Mouse (Mus musculus) CH12.LX (cell line): ENCODE results near the gene Rpl23. TPM values are rescaled to one million over a fixed set of nuclear protein-coding genes. Genes with fewer than 3 reads are reported as not detected.

ENCODE experiments used
- DNase-seq: peaks from one replicate; pipeline ENCODE4 v3.0.0-alpha.2; 2013; ENCODE audit errors: extremely low read depth
- H3K27ac ChIP-seq: 2 replicates; pipeline ENCODE4 v1.5.1; 2012; ENCODE audit warnings: low read depth, mild to moderate bottlenecking, control low read depth, moderate library complexity; ENCODE audit not compliant: insufficient read depth
- H3K27me3 ChIP-seq: replicated peaks from 2 replicates; pipeline ENCODE3; 2012; ENCODE audit warnings: inconsistent platforms
- H3K36me3 ChIP-seq, 2 experiments: replicated peaks in 1 of 2; 2 replicates each; pipeline versions ENCODE3 to v1.6.1; 2012; ENCODE audit warnings: inconsistent platforms in 1 of 2, low read length in 1 of 2, mild to moderate bottlenecking in 1 of 2, mixed read lengths in 1 of 2, moderate library complexity in 1 of 2; ENCODE audit not compliant: control insufficient read depth in 1 of 2, insufficient read depth in 1 of 2
- H3K4me1 ChIP-seq, 2 experiments: 2 replicates each; pipeline ENCODE4 v1.6.1; 2012; ENCODE audit warnings: inconsistent platforms in 1 of 2, moderate library complexity in 1 of 2; ENCODE audit not compliant: insufficient read depth in 2 of 2, control insufficient read depth in 1 of 2
- H3K4me2 ChIP-seq: 2 replicates; pipeline ENCODE4 v1.6.1; 2012; ENCODE audit warnings: low read depth, mild to moderate bottlenecking, control low read depth; ENCODE audit not compliant: poor library complexity, insufficient read depth, severe bottlenecking
- H3K4me3 ChIP-seq, 3 experiments: fragments of 150-350 bp in 1 of 3; sonication (generic) in 1 of 3; replicated peaks in 1 of 3; 2 replicates each; pipeline versions ENCODE3 to v1.5.1; 2011 to 2012; ENCODE audit warnings: low read depth in 2 of 3, low read length in 2 of 3, mild to moderate bottlenecking in 2 of 3, moderate library complexity in 2 of 3, control low read depth in 1 of 3, improper control_type of control experiment in 1 of 3, inconsistent platforms in 1 of 3, mixed read lengths in 1 of 3; ENCODE audit not compliant: poor library complexity in 1 of 3
- H3K79me2 ChIP-seq: replicated peaks from 2 replicates; pipeline ENCODE4 v1.6.1; 2012; ENCODE audit warnings: mild to moderate bottlenecking, moderate library complexity; ENCODE audit not compliant: control insufficient read depth, poor library complexity, insufficient read depth, severe bottlenecking; ENCODE audit errors: extremely low read depth
- H3K9ac ChIP-seq: 2 replicates; pipeline ENCODE4 v1.6.1; 2012; ENCODE audit warnings: low read depth, mild to moderate bottlenecking, control low read depth, moderate library complexity; ENCODE audit not compliant: insufficient read depth
- H3K9me3 ChIP-seq: replicated peaks from 2 replicates; pipeline ENCODE3; 2012; ENCODE audit warnings: low read length, inconsistent platforms, mixed read lengths
- BHLHE40 ChIP-seq: IDR thresholded peaks from 2 replicates; pipeline ENCODE4 v1.6.1; 2011; ENCODE audit warnings: mild to moderate bottlenecking, low read depth, low read length, improper control_type of control experiment
- CHD1 ChIP-seq: IDR thresholded peaks from 2 replicates; pipeline ENCODE4 v1.6.1; 2012; ENCODE audit warnings: low read depth, low read length, improper control_type of control experiment, inconsistent platforms
- CHD2 ChIP-seq: IDR thresholded peaks from 2 replicates; pipeline ENCODE4 v1.6.1; 2011; ENCODE audit warnings: low read length, improper control_type of control experiment
- CTCF ChIP-seq, 2 experiments: IDR thresholded peaks in 1 of 2; conservative IDR thresholded peaks in 1 of 2; 2 replicates each; pipeline ENCODE4 v1.5.1; 2011 to 2012; ENCODE audit warnings: low read depth in 2 of 2, low read length in 2 of 2, improper control_type of control experiment in 1 of 2, inconsistent platforms in 1 of 2, mild to moderate bottlenecking in 1 of 2, moderate library complexity in 1 of 2
- E2F4 ChIP-seq: IDR thresholded peaks from 2 replicates; pipeline ENCODE4 v1.6.1; 2011; ENCODE audit warnings: low read depth, low read length, improper control_type of control experiment; ENCODE audit not compliant: insufficient replicate concordance
- ELF1 ChIP-seq: IDR thresholded peaks from 2 replicates; pipeline ENCODE4 v1.6.1; 2014; ENCODE audit warnings: low read depth, mild to moderate bottlenecking, inconsistent platforms, low read length, improper control_type of control experiment
- EP300 ChIP-seq: IDR thresholded peaks from 2 replicates; pipeline ENCODE4 v1.6.1; 2011; ENCODE audit warnings: low read length, improper control_type of control experiment
- ETS1 ChIP-seq: conservative IDR thresholded peaks from 2 replicates; pipeline ENCODE4 v1.6.1; 2012; ENCODE audit warnings: low read depth, mild to moderate bottlenecking, inconsistent platforms, low read length, improper control_type of control experiment, moderate library complexity
- GABPA ChIP-seq: IDR thresholded peaks from 2 replicates; pipeline ENCODE4 v1.6.1; 2012; ENCODE audit warnings: low read depth, low read length, improper control_type of control experiment, inconsistent platforms; ENCODE audit not compliant: insufficient replicate concordance
- HCFC1 ChIP-seq: IDR thresholded peaks from 2 replicates; pipeline ENCODE4 v1.6.1; 2012; ENCODE audit warnings: low read depth, mild to moderate bottlenecking, inconsistent platforms, low read length, improper control_type of control experiment
- IRF4 ChIP-seq: IDR thresholded peaks from 2 replicates; pipeline ENCODE4 v1.6.1; 2014; ENCODE audit warnings: low read depth, mild to moderate bottlenecking, inconsistent platforms, low read length, improper control_type of control experiment
- JUN ChIP-seq: IDR thresholded peaks from 2 replicates; pipeline ENCODE4 v1.6.1; 2011; ENCODE audit warnings: low read depth, mild to moderate bottlenecking, low read length, improper control_type of control experiment, moderate library complexity; ENCODE audit not compliant: insufficient read depth
- JUND ChIP-seq: conservative IDR thresholded peaks from 2 replicates; pipeline ENCODE4 v1.6.1; 2011; ENCODE audit warnings: low read depth, low read length, improper control_type of control experiment
- KAT2A ChIP-seq: IDR thresholded peaks from 2 replicates; pipeline ENCODE4 v1.6.1; 2012; ENCODE audit warnings: low read length, improper control_type of control experiment, inconsistent platforms; ENCODE audit not compliant: insufficient replicate concordance
- MAFK ChIP-seq: IDR thresholded peaks from 2 replicates; pipeline ENCODE4 v1.6.1; 2011; ENCODE audit warnings: low read length, improper control_type of control experiment; ENCODE audit not compliant: insufficient replicate concordance
- MAX ChIP-seq: IDR thresholded peaks from 2 replicates; pipeline ENCODE4 v1.6.1; 2011; ENCODE audit warnings: low read length, improper control_type of control experiment
- MAZ ChIP-seq: IDR thresholded peaks from 2 replicates; pipeline ENCODE4 v1.6.1; 2012; ENCODE audit warnings: low read depth, mild to moderate bottlenecking, inconsistent platforms, low read length, improper control_type of control experiment, moderate library complexity
- MEF2A ChIP-seq: IDR thresholded peaks from 2 replicates; pipeline ENCODE4 v1.6.1; 2014; ENCODE audit warnings: low read depth, mild to moderate bottlenecking, inconsistent platforms, low read length, improper control_type of control experiment, borderline replicate concordance
- MXI1 ChIP-seq: IDR thresholded peaks from 2 replicates; pipeline ENCODE4 v1.6.1; 2011; ENCODE audit warnings: mild to moderate bottlenecking, low read depth, low read length, improper control_type of control experiment
- MYC ChIP-seq: IDR thresholded peaks from 2 replicates; pipeline ENCODE4 v1.6.1; 2011; ENCODE audit warnings: low read depth, mild to moderate bottlenecking, improper control_type of control experiment, low read length
- NELFE ChIP-seq: IDR thresholded peaks from 2 replicates; pipeline ENCODE4 v1.6.1; 2011; ENCODE audit warnings: low read depth, low read length, improper control_type of control experiment
- NRF1 ChIP-seq: IDR thresholded peaks from 2 replicates; pipeline ENCODE4 v1.6.1; 2014; ENCODE audit warnings: low read depth, mild to moderate bottlenecking, inconsistent platforms, low read length, improper control_type of control experiment, moderate library complexity
- PAX5 ChIP-seq: IDR thresholded peaks from 2 replicates; pipeline ENCODE4 v1.6.1; 2012; ENCODE audit warnings: low read length, inconsistent platforms, mixed read lengths
- POLR2A ChIP-seq: IDR thresholded peaks from 2 replicates; pipeline ENCODE4 v1.6.1; 2011; ENCODE audit warnings: low read depth, mild to moderate bottlenecking, improper control_type of control experiment, low read length
- POLR2AphosphoS2 ChIP-seq: IDR thresholded peaks from 2 replicates; pipeline ENCODE4 v1.6.1; 2011; ENCODE audit warnings: low read depth, low read length, improper control_type of control experiment
- RAD21 ChIP-seq: IDR thresholded peaks from 2 replicates; pipeline ENCODE4 v1.6.1; 2011; ENCODE audit warnings: low read depth, mild to moderate bottlenecking, low read length, improper control_type of control experiment, moderate library complexity
- RCOR1 ChIP-seq: conservative IDR thresholded peaks from 2 replicates; pipeline ENCODE4 v1.6.1; 2012; ENCODE audit warnings: low read depth, mild to moderate bottlenecking, inconsistent platforms, low read length, improper control_type of control experiment
- SIN3A ChIP-seq: IDR thresholded peaks from 2 replicates; pipeline ENCODE4 v1.6.1; 2012; ENCODE audit warnings: low read length, improper control_type of control experiment, inconsistent platforms
- SMC3 ChIP-seq: IDR thresholded peaks from 2 replicates; pipeline ENCODE4 v1.6.1; 2011; ENCODE audit warnings: low read depth, low read length, improper control_type of control experiment
- TBP ChIP-seq: conservative IDR thresholded peaks from 2 replicates; pipeline ENCODE4 v1.6.1; 2011; ENCODE audit warnings: low read depth, low read length, improper control_type of control experiment
- TCF12 ChIP-seq: IDR thresholded peaks from 2 replicates; pipeline ENCODE4 v1.6.1; 2014; ENCODE audit warnings: low read depth, mild to moderate bottlenecking, inconsistent platforms, low read length, improper control_type of control experiment
- UBTF ChIP-seq: IDR thresholded peaks from 2 replicates; pipeline ENCODE4 v1.6.1; 2012; ENCODE audit warnings: low read depth, mild to moderate bottlenecking, inconsistent platforms, low read length, improper control_type of control experiment, moderate library complexity
- USF1 ChIP-seq: IDR thresholded peaks from 2 replicates; pipeline ENCODE4 v1.6.1; 2014; ENCODE audit warnings: low read depth, mild to moderate bottlenecking, inconsistent platforms, low read length, improper control_type of control experiment
- USF2 ChIP-seq: conservative IDR thresholded peaks from 2 replicates; pipeline ENCODE4 v1.6.1; 2011; ENCODE audit warnings: low read depth, low read length, improper control_type of control experiment
- ZC3H11A ChIP-seq: IDR thresholded peaks from 2 replicates; pipeline ENCODE4 v1.6.1; 2012; ENCODE audit warnings: low read depth, mild to moderate bottlenecking, inconsistent platforms, low read length, improper control_type of control experiment
- ZKSCAN1 ChIP-seq: IDR thresholded peaks from 2 replicates; pipeline ENCODE4 v1.6.1; 2012; ENCODE audit warnings: low read depth, inconsistent platforms, low read length, improper control_type of control experiment, borderline replicate concordance
- ZMIZ1 ChIP-seq: IDR thresholded peaks from 2 replicates; pipeline ENCODE4 v1.6.1; 2012; ENCODE audit warnings: low read depth, mild to moderate bottlenecking, inconsistent platforms, low read length, improper control_type of control experiment
- ZNF384 ChIP-seq: IDR thresholded peaks from 2 replicates; pipeline ENCODE4 v1.6.1; 2012; ENCODE audit warnings: low read depth, low read length, improper control_type of control experiment, inconsistent platforms
- dilution Hi-C: fragments of 300-500 bp; cut with MboI; formaldehyde crosslinking; loops from 2 replicates; pipeline ENCODE4 v1.14.3; 2020; ENCODE audit warnings: low sequenced_read_pairs; ENCODE audit not compliant: extremely low pct_unique_long_range_greater_than_20kb, extremely low pct_ligation_motif_present
- in situ Hi-C: fragments of 300-500 bp; cut with MboI; formaldehyde crosslinking; loops from 3 replicates; pipeline ENCODE4 v1.14.3; 2019; ENCODE audit warnings: low sequenced_read_pairs, low pct_ligation_motif_present, low pct_unique_long_range_greater_than_20kb, mixed read lengths
- polyA plus RNA-seq: library from polyadenylated mRNA; unstranded; fragments of >175 nt; gene quantifications from 2 replicates; pipeline ENCODE4 v1.2.1, GENCODE M21; 2012; ENCODE audit warnings: low read depth; ENCODE audit not compliant: insufficient read length
- total RNA-seq, 2 experiments: library from RNA; depleted of rRNA; stranded (reverse); fragments of 300-350 nt in 1 of 2; fragments of >200 nt in 1 of 2; gene quantifications; 2 replicates each; pipeline ENCODE4 v1.2.3; 2012 to 2014

The Rpl23 gene
- total RNA-seq (2012; rRNA removed) = 2,073 and 2,338 TPM in 2 replicates
- total RNA-seq (2014; rRNA removed) = 1,878 and 2,226 TPM in 2 replicates
- 1,387 and 2,564 TPM in 2 replicates for polyA plus RNA-seq

- H3K36me3 ChIP-seq = peaks cover 38 to 46% of the 10 kb centered on the region in 2 experiments
- dilution Hi-C loops = no loop called here
- peak within 1 kb of the TSS; percentile 83 to 96 (median 90) for H3K4me3 ChIP-seq
- TF ChIP-seq JUN = no peak; the same call in 1 of the 2 replicates
- TF ChIP-seq MEF2A = peak; percentile 94
- peak; percentile 100 for TF ChIP-seq NELFE
- no peak; the same call in 1 of the 2 replicates for TF ChIP-seq SMC3
- TF ChIP-seq SIN3A = peak; percentile 99
- peak; percentile 87 for TF ChIP-seq BHLHE40
- peak; percentile 96; the same call in 1 of the 2 replicates for TF ChIP-seq MYC
- peak; percentile 95 for TF ChIP-seq HCFC1
- TF ChIP-seq ZMIZ1 = peak; percentile 99
- peak; percentile 63 for TF ChIP-seq ETS1
- peak; percentile 71; the same call in 1 of the 2 replicates for TF ChIP-seq CHD2
- peak; percentile 98 for TF ChIP-seq TCF12
- TF ChIP-seq GABPA = peak; percentile 74; the same call in 1 of the 2 replicates
- peak; percentile 89 for TF ChIP-seq ELF1
- TF ChIP-seq IRF4 = peak; percentile 85
- TF ChIP-seq CHD1 = peak; percentile 61; the same call in 1 of the 2 replicates
- TF ChIP-seq POLR2A = peak; percentile 100
- TF ChIP-seq ZC3H11A = no peak
- no peak for TF ChIP-seq CTCF (conservative IDR thresholded peaks at IDR 0.05 in 1 of 2, IDR thresholded peaks at IDR 0.05 in 1 of 2; ENCODE audit: low read depth in 2 of 2, low read length in 2 of 2)
- 0 out of 2 replicates have a peak, but pooled peaks have one; percentile 41 for TF ChIP-seq UBTF
- no peak; the same call in 1 of the 2 replicates for TF ChIP-seq ZKSCAN1
- peak; percentile 98 for TF ChIP-seq USF2
- no peak for TF ChIP-seq RAD21
- peak; percentile 99 for TF ChIP-seq USF1
- peak; percentile 89; the same call in 1 of the 2 replicates for TF ChIP-seq E2F4
- TF ChIP-seq NRF1 = peak; percentile 86
- TF ChIP-seq POLR2AphosphoS2 = peak; percentile 99
- TF ChIP-seq TBP = peak; percentile 97
- TF ChIP-seq EP300 = no peak
- TF ChIP-seq PAX5 = no peak
- peak; percentile 99 for TF ChIP-seq MAX
- peak; percentile 92 for TF ChIP-seq MXI1
- TF ChIP-seq ZNF384 = 0 out of 2 replicates have a peak, but pooled peaks have one; percentile 22
- no peak for TF ChIP-seq MAFK
- peak; percentile 75; the same call in 1 of the 2 replicates for TF ChIP-seq RCOR1
- TF ChIP-seq MAZ = peak; percentile 99
- TF ChIP-seq JUND = no peak
- TF ChIP-seq KAT2A = peak; percentile 98
- TF ChIP-seq, all 38 proteins: peak for 28
- peak; percentile 99 for DNase-seq
- Histone ChIP-seq H3K9me3 (peaks cover 4% of the 10 kb centered on the region), H3K79me2 (peaks cover 39% of the 10 kb centered on the region), H3K27ac (peak within 1 kb of the TSS; percentile 69), H3K4me2 (peak within 1 kb of the TSS; percentile 85), H3K4me1 (peaks cover 8 to 34% of the 10 kb centered on the region in 2 experiments), H3K27me3 (peaks cover 2% of the 10 kb centered on the region), H3K9ac (peak within 1 kb of the TSS; percentile 90)
- in situ Hi-C loops = no loop called here
Measured at GRCm38 (mm10) chr11:97781832-97782563, at the start of gene Rpl23. TSS of gene Rpl23 (minus strand) at chr11:97782437.
